Comparison of ENCODE assay signal across 8 mouse cellular contexts in the genomic region with DNA sequence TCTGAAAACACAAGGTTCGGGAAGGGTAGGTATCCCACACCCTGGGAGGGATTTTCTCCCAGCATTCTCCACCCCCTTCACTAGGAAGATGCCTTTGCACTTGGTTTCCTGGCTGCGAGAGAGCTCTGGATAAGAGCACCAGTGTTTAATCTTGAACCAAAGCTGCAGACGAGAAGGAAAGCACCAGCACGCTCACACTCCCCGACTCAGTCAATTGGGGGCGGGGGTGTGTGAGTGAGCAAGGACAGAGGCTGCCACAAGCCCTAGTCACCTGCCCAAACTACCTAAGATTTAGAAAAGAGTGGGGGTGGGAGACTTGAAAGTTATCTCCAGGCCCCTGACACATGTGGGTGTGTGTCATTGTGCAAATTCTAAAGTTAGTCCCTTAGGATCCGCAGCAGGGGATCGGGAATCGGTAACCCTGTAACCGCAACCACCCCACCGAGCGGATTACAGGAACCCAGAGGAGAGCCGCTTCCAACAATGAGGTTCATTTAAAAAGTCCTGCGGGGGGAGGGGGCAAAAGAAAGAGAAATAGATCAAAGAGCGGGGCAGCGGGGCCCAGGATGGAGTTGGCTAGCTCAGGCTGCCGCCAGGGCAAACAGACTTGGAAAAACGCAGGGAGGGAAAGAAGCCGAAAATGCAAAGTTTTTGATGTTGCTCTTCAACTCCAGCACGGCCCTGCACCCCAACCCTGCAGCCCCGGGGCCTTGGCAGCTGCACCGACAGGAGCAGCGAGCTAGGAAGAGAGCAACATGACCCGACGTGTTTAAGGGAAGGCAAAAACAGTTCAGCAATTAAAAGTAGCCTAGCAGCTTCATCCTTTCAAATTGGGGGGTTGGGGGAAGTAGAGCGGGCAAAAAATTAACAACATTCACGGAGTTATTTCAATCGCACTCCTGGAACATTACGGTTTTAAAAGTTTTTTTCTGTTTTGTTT. TPM values are rescaled to one million over a fixed set of nuclear protein-coding genes. Genes with fewer than 3 reads are reported as not detected.
DNase-seq lines count a peak whose midpoint lies in the region; ATAC-seq and TF ChIP-seq lines count a peak whose summit lies in the region.

No protein-coding gene starts in this region.

- no peaks in the 10 kb centered on the region for H3K27me3 ChIP-seq in lung, postnatal 0 days (replicated peaks; ENCODE audit: insufficient read depth, low read length)
- H3K27me3 ChIP-seq in stomach, embryonic 16.5 days (ENCODE audit: control insufficient read depth, insufficient read depth, low read length) = no peaks in the 10 kb centered on the region

- no peak for ATAC-seq in CD4-positive, CD25-positive, alpha-beta regulatory T cell, adult 4 months
- no peak for ATAC-seq in lung, postnatal 0 days
- no peak for ATAC-seq in stomach, embryonic 16.5 days (ENCODE audit: insufficient read depth, low FRiP score)

- peaks cover 9% of the 10 kb centered on the region for H3K36me3 ChIP-seq in lung, postnatal 0 days (ENCODE audit: insufficient read depth, low read length)
- peaks cover 19% of the 10 kb centered on the region for H3K36me3 ChIP-seq in stomach, embryonic 16.5 days (ENCODE audit: control insufficient read depth, insufficient read depth, low read length)

- H3K4me3 ChIP-seq in bone marrow, adult 2 months (replicated peaks; ENCODE audit: control insufficient read depth, low read depth, low read length) = peak overlapping the region; percentile 98
- H3K4me3 ChIP-seq in lung, postnatal 0 days (ENCODE audit: low read depth, low read length) = peak overlapping the region; percentile 81
- peak overlapping the region; percentile 85 for H3K4me3 ChIP-seq in stomach, embryonic 16.5 days (replicated peaks; ENCODE audit: low read length)

- no peak for TF ChIP-seq CTCF in bone marrow, adult 2 months (IDR thresholded peaks at IDR 0.05; ENCODE audit: control insufficient read depth, insufficient read depth, low read length)
- TF ChIP-seq CTCF in lung, postnatal 0 days (IDR thresholded peaks at IDR 0.05) = 0 out of 2 replicates have a peak, but pooled peaks have one; percentile 10

- H3K9ac ChIP-seq in lung, postnatal 0 days (replicated peaks; ENCODE audit: low read depth) = peak overlapping the region; percentile 99
- peak overlapping the region; percentile 99 for H3K9ac ChIP-seq in stomach, embryonic 16.5 days (ENCODE audit: low read length)

- no peak for TF ChIP-seq EP300 in lung, postnatal 0 days (IDR thresholded peaks at IDR 0.05)

- DNase-seq in CD4-positive, CD25-positive, alpha-beta regulatory T cell, adult 2 months (ENCODE audit: low read depth, low spot score) = peak; percentile 72
- peak; percentile 58 for DNase-seq in heart, adult 8-10 months (ENCODE audit: low spot score)
- peak; percentile 65 for DNase-seq in kidney, adult 9 months
- peak; percentile 72 for DNase-seq in lung, postnatal 0 days (ENCODE audit: low spot score)
- no peak for DNase-seq in cerebellum, adult 11 months

- no peak for TF ChIP-seq POLR2A in bone marrow, adult 2 months (IDR thresholded peaks at IDR 0.05; ENCODE audit: borderline replicate concordance, control insufficient read depth, low read depth, low read length)

- H3K4me2 ChIP-seq in lung, postnatal 0 days (replicated peaks; ENCODE audit: low read depth, low read length) = peak overlapping the region; percentile 80
- peak overlapping the region; percentile 83 for H3K4me2 ChIP-seq in stomach, embryonic 16.5 days (ENCODE audit: low read depth, low read length)

- WGBS in bone marrow, adult 2 months = 2% methylated on average over 29 of the region's 29 CpGs
- WGBS in lung, postnatal 0 days = under 1% methylated on average over 29 of the region's 29 CpGs
- WGBS in stomach, embryonic 16.5 days = under 1% methylated on average over 29 of the region's 29 CpGs

- peak overlapping the region; percentile 92 for H3K27ac ChIP-seq in bone marrow, adult 2 months (ENCODE audit: control insufficient read depth, insufficient read depth, low read depth, low read length, poor library complexity)
- peak overlapping the region; percentile 100 for H3K27ac ChIP-seq in lung, postnatal 0 days (ENCODE audit: low read length)
- peak overlapping the region; percentile 96 for H3K27ac ChIP-seq in stomach, embryonic 16.5 days (ENCODE audit: low read length)

- no peaks in the 10 kb centered on the region for H3K4me1 ChIP-seq in bone marrow, adult 2 months (ENCODE audit: control insufficient read depth, insufficient read depth, low read length)
- H3K4me1 ChIP-seq in lung, postnatal 0 days (ENCODE audit: insufficient read depth, low read depth, low read length) = peaks cover 7% of the 10 kb centered on the region; the same call in 1 of the 2 replicates
- H3K4me1 ChIP-seq in stomach, embryonic 16.5 days (ENCODE audit: control insufficient read depth, insufficient read depth, low read length) = peaks cover 8% of the 10 kb centered on the region; the same call in 1 of the 2 replicates

- no peaks in the 10 kb centered on the region for H3K9me3 ChIP-seq in lung, postnatal 0 days (ENCODE audit: low read length)
- H3K9me3 ChIP-seq in stomach, embryonic 16.5 days (replicated peaks; ENCODE audit: control insufficient read depth, low read length) = no peaks in the 10 kb centered on the region

RNA-seq across cellular contexts. Expression of a gene that starts 1.4 kb away (rescaled TPM):
- 100 to 1,000 TPM; 139 to 188 TPM for polyA plus RNA-seq in CD4-positive, CD25-positive, alpha-beta regulatory T cell, adult 4 months (2017; shearing (Covaris generic))
- polyA plus RNA-seq in bone marrow, adult 2 months (2011; ENCODE audit: insufficient read depth, insufficient read length, low replicate concordance, missing spikeins) = 20.1 and 33.6 TPM in 2 replicates
- total RNA-seq in heart, adult 8-10 months (2022) = 100 to 1,000 TPM in 1 of 4 experiments, 10 to 100 TPM in 3; 65.0 to 103 (median 80.0) TPM
- polyA plus RNA-seq in lung, postnatal 0 days (2015; fragmentation: Nextera tagmentation; extraction: Ambion mirVana) = 123 and 145 TPM in 2 replicates
- 137 and 140 TPM in 2 replicates for polyA plus RNA-seq in stomach, embryonic 16.5 days (2015; fragmentation: Nextera tagmentation; extraction: Ambion mirVana)
